Mouse (Mus musculus): ENCODE data around the gene Psmb5. TPM values are rescaled to one million over a fixed set of nuclear protein-coding genes. Genes with fewer than 3 reads are reported as not detected.

The Psmb5 gene
- polyA plus RNA-seq (2017; shearing (Covaris generic)), result 100 to 1,000 TPM; 242 to 247 TPM

GRCm38 (mm10) chr14:54617897-54618365 lies at the start of gene Psmb5:
TSS of gene Psmb5 (minus strand) at chr14:54618022.

DNA sequence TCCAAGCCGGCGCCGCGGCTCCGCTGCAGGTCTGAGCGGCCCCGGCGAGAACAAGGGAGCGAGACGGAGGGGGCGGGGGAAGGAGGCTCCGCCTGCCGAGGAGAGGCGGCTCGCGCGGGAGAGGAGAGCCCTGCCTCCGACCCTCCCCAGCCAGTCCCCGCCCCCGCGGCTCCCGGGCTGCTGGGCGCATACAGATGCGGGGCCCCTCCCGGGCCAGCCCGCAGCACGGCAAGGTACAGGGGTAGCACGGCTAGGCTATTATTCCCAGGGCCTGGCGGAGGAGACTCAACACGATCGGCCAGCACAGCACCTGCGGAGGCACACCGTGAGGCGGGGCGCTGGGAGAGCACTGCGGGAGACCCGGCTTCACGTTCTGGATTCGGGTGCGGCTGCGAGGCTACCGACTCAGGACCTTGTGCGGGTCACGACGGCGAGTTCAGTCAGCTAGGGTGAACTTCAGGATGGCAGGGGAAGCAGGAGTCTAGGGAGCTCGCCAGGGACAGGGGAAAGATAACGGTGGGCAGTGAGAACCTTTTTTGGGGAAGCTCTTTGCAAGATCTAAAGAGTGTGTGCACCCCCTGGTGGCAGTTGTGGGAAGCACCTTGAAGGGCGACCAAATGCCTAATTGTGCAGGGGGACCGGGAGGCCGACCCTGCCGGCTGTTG lies 23.6 kb upstream of the Psmb5 start, which contains the start of gene Cdh24:
Gene Cdh24 (minus strand): TSS at position 60 of the 665 bp plus-strand sequence.

DNA sequence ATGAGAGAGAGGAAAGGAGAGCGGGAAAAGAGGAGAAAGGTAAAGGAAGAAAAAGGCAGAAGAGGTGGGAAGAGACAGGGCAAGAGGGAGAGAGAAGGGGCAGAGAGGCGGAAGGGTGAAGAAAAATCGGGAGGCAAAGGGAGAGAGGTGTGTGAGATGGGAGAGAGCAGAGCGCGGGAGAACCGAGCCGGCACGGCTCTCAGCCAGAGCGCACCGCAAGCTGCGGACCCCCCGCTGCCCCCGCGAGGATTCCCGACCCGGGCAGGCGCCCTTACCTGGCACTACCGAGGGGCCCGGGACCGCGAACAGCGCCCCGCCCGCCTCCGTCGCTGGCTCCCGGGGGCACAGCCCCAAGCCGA lies 23.1 kb upstream of the Psmb5 start, which contains the start of gene Gm17606:
Gene Gm17606 (plus strand): TSS at position 7 of the 359 bp plus-strand sequence.

GRCm38 (mm10) chr14:54621133-54621532 lies 3.3 kb upstream of the Psmb5 start, which contains the start of gene Psmb11:
TSS of gene Psmb11 (plus strand) at chr14:54621433.

GRCm38 (mm10) chr14:54605752-54606321 lies 12.0 kb downstream of the Psmb5 start, which contains the start of gene 4931414P19Rik:
TSS of gene 4931414P19Rik (minus strand) at chr14:54605993.

DNA sequence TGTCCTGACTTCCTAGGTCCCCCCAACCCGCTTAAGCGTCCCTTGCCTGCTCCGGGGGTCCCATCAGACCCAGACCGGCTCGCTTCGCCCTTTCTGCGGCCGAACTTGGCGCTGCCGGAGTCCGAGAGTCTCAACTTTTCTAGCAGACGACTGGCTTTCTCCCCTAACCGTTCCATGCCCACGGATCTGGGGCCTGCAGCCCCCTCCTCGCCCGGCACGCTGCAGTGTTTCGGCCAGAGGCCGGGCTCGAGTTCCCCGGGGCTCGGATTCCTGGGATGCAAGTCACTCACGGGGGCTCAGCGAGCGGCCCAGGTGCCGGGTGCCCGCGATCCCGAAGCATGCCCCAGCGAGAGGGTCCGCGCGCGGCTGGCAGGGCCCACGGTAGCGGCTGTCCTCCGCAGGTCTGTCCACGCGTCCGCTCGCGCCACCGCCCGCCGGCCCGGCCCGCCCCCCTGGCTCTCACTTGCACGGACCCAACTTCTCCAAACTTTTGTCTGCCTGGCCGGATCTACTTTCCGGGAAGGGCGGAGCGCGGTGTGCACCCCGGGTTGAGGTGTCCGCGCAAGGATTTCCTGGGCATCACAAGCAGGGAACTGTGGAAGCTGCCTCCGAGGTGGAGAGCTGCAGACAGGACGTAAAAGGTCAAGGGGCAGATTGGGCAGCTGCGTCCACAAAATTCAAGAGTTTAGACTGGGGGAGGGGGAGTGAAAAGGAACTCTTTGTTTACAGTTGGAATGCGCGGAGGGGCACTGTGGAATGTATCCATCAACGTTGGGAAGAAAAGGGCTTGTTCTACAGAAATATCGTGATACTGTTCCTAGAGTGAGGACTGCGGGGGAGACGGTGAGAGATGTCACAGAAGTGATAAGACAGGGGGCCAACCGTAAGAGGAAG lies 40.5 kb downstream of the Psmb5 start, which contains the start of gene Ajuba:
Gene Ajuba (minus strand): TSS at position 470 of the 894 bp plus-strand sequence.

Other genes starting within 250 kb of the Psmb5 start
- gene Slc7a7, start 200.2 kb downstream of the Psmb5 start, polyA plus RNA-seq (2017; shearing (Covaris generic)), result 1 to 10 TPM in 1 of 2 experiments, under 1 TPM in 1; 0.58 to 1.7 TPM
- gene Mrpl52, start 191.1 kb downstream of the Psmb5 start, polyA plus RNA-seq (2017; shearing (Covaris generic)), result 100 to 1,000 TPM; 198 to 272 TPM
- 10 to 100 TPM in 1 of 2 experiments, 1 to 10 TPM in 1; 4.6 to 23.8 TPM for gene Mmp14, start 186.4 kb downstream of the Psmb5 start, polyA plus RNA-seq (2017; shearing (Covaris generic))
- 100 to 1,000 TPM; 260 to 472 TPM for gene Lrp10, start 153.9 kb downstream of the Psmb5 start, polyA plus RNA-seq (2017; shearing (Covaris generic))
- gene Rem2, start 141.9 kb downstream of the Psmb5 start, polyA plus RNA-seq (2017; shearing (Covaris generic)), result 1 to 10 TPM in 1 of 2 experiments, under 1 TPM in 1; 0.54 to 1.4 TPM
- 10 to 100 TPM; 34.1 to 45.7 TPM for gene Prmt5, start 100.5 kb downstream of the Psmb5 start, polyA plus RNA-seq (2017; shearing (Covaris generic))
- gene Haus4, start 63.4 kb downstream of the Psmb5 start, polyA plus RNA-seq (2017; shearing (Covaris generic)), result 10 to 100 TPM; 37.6 to 42.8 TPM
- under 1 TPM; 0.17 to 0.18 TPM for gene Ajuba, start 40.5 kb downstream of the Psmb5 start, polyA plus RNA-seq (2017; shearing (Covaris generic))
- 1 to 10 TPM; 1.3 to 3.3 TPM for gene 4931414P19Rik, start 12.0 kb downstream of the Psmb5 start, polyA plus RNA-seq (2017; shearing (Covaris generic))
- under 1 TPM in 1 of 2 experiments, not detected in 1; 0.12 TPM for gene Psmb11, start 3.4 kb upstream of the Psmb5 start, polyA plus RNA-seq (2017; shearing (Covaris generic))
- gene Gm17606, start 22.9 kb upstream of the Psmb5 start, polyA plus RNA-seq (2017; shearing (Covaris generic)), result not detected
- gene Cdh24, start 23.3 kb upstream of the Psmb5 start, polyA plus RNA-seq (2017; shearing (Covaris generic)), result 1 to 10 TPM; 1.4 to 4.0 TPM
- 10 to 100 TPM; 78.0 to 83.7 TPM for gene 1700123O20Rik, start 68.2 kb upstream of the Psmb5 start, polyA plus RNA-seq (2017; shearing (Covaris generic))
- gene Acin1, start 68.9 kb upstream of the Psmb5 start, polyA plus RNA-seq (2017; shearing (Covaris generic)), result 100 to 1,000 TPM in 1 of 2 experiments, 10 to 100 TPM in 1; 92.0 to 116 TPM
- under 1 TPM; 0.08 to 0.17 TPM for gene Gm29776, start 80.8 kb upstream of the Psmb5 start, polyA plus RNA-seq (2017; shearing (Covaris generic))
- under 1 TPM in 1 of 2 experiments, not detected in 1; 0.79 TPM for gene Cebpe, start 94.2 kb upstream of the Psmb5 start, polyA plus RNA-seq (2017; shearing (Covaris generic))
- under 1 TPM; 0.27 to 0.98 TPM for gene Slc7a8, start 163.9 kb upstream of the Psmb5 start, polyA plus RNA-seq (2017; shearing (Covaris generic))
- gene Rnf212b, start 196.1 kb upstream of the Psmb5 start, polyA plus RNA-seq (2017; shearing (Covaris generic)), result under 1 TPM in 1 of 2 experiments, not detected in 1; 0.28 TPM

Measured in activated CD4-positive, CD25-positive, alpha-beta regulatory T cell (primary cell).